Mouse (Mus musculus): Measurements from ENCODE around the gene Ssr2. TPM values are rescaled to one million over a fixed set of nuclear protein-coding genes. Genes with fewer than 3 reads are reported as not detected.

The Ssr2 gene
- 10 to 100 TPM; 80.7 to 98.2 TPM for total RNA-seq (2021)
- long read RNA-seq, experiment 1, transcript Ssr2-201 (5 exons, 1,189 nt): minor isoform, 6 of 83 reads
- long read RNA-seq, experiment 1, transcript Ssr2-207 (6 exons, 1,059 nt): major isoform, 77 of 83 reads
- long read RNA-seq, experiment 1, partial matches to known transcripts: 0 of 83 reads
- long read RNA-seq, experiment 1, other reads (novel, unspliced or antisense): 0 of 83 reads
- long read RNA-seq, experiment 2, transcript Ssr2-207 (6 exons, 1,059 nt): major isoform, 59 of 71 reads
- long read RNA-seq, experiment 2, transcript Ssr2-201 (5 exons, 1,189 nt): minor isoform, 9 of 71 reads
- long read RNA-seq, experiment 2, partial matches to known transcripts: 1 of 71 reads
- long read RNA-seq, experiment 2, other reads (novel, unspliced or antisense): 2 of 71 reads

- intact Hi-C loops (cut with DNase I; ENCODE audit: low total_unique reads): no loop called here
- DNase-seq: no peak
Observed at GRCm38 (mm10) chr3:88575540-88575939, at the start of gene Ssr2. Gene Ssr2, plus strand, starts transcription at chr3:88575876.

GRCm38 (mm10) chr3:88526157-88527131 is 49.2 kb upstream of the Ssr2 start:
- DNase-seq: peak; percentile 90
- intact Hi-C loops (cut with DNase I; ENCODE audit: low total_unique reads): no loop called here

GRCm38 (mm10) chr3:88527565-88527964 is 48.1 kb upstream of the Ssr2 start:
- intact Hi-C loops (cut with DNase I; ENCODE audit: low total_unique reads): no loop called here
- DNase-seq: peak; percentile 52

- DNase-seq: no peak
- intact Hi-C loops (cut with DNase I; ENCODE audit: low total_unique reads): no loop called here
Observed at GRCm38 (mm10) chr3:88528646-88529045, 47.0 kb upstream of the Ssr2 start.

- DNase-seq: no peak
- intact Hi-C loops (cut with DNase I; ENCODE audit: low total_unique reads): no loop called here
Observed at GRCm38 (mm10) chr3:88529204-88530000, 46.3 kb upstream of the Ssr2 start.

GRCm38 (mm10) chr3:88530082-88530864 is 45.4 kb upstream of the Ssr2 start:
- no peak for DNase-seq
- intact Hi-C loops (cut with DNase I; ENCODE audit: low total_unique reads): no loop called here

- DNase-seq: peak; percentile 85
- intact Hi-C loops (cut with DNase I; ENCODE audit: low total_unique reads): no loop called here
Observed at GRCm38 (mm10) chr3:88531348-88532298, 44.1 kb upstream of the Ssr2 start.

- DNase-seq: no peak
Observed at GRCm38 (mm10) chr3:88532299-88532674, 43.4 kb upstream of the Ssr2 start, which contains the start of gene Mex3a. Gene Mex3a, plus strand, starts transcription at chr3:88532395.

GRCm38 (mm10) chr3:88532689-88533511 is 42.8 kb upstream of the Ssr2 start:
- intact Hi-C loops (cut with DNase I; ENCODE audit: low total_unique reads): no loop called here
- peak; percentile 37 for DNase-seq

More at GRCm38 (mm10) chr3:88532299-88532674, 43.4 kb upstream of the Ssr2 start, which contains the start of gene Mex3a:
- intact Hi-C loops (cut with DNase I; ENCODE audit: low total_unique reads): no loop called here

- no peak for DNase-seq
- intact Hi-C loops (cut with DNase I; ENCODE audit: low total_unique reads): no loop called here
Observed at GRCm38 (mm10) chr3:88533706-88534105, 42.0 kb upstream of the Ssr2 start.

- intact Hi-C loops (cut with DNase I; ENCODE audit: low total_unique reads): no loop called here
Observed at GRCm38 (mm10) chr3:88535005-88535404, 40.7 kb upstream of the Ssr2 start.

GRCm38 (mm10) chr3:88535527-88535926 is 40.1 kb upstream of the Ssr2 start:
- DNase-seq: no peak
- intact Hi-C loops (cut with DNase I; ENCODE audit: low total_unique reads): no loop called here

More at GRCm38 (mm10) chr3:88535005-88535404, 40.7 kb upstream of the Ssr2 start:
- DNase-seq: no peak

- DNase-seq: peak; percentile 82
- intact Hi-C loops (cut with DNase I; ENCODE audit: low total_unique reads): no loop called here
Observed at GRCm38 (mm10) chr3:88536103-88536930, 39.4 kb upstream of the Ssr2 start.

- DNase-seq: no peak
- intact Hi-C loops (cut with DNase I; ENCODE audit: low total_unique reads): no loop called here
Observed at GRCm38 (mm10) chr3:88537146-88537545, 38.5 kb upstream of the Ssr2 start.

- no peak for DNase-seq
- intact Hi-C loops (cut with DNase I; ENCODE audit: low total_unique reads): no loop called here
Observed at GRCm38 (mm10) chr3:88538271-88539145, 37.2 kb upstream of the Ssr2 start.

Measured in gastrocnemius, postnatal 14 days (tissue).